Mouse (Mus musculus) telencephalon, adult 2 months (tissue): ENCODE results near the gene Vmn1r200.

Source experiments
- DNase-seq: peaks from one replicate; pipeline ENCODE4 v3.0.0-alpha.2; 2011; ENCODE audit warnings: low read depth, low spot score

The Vmn1r200 gene

DNA sequence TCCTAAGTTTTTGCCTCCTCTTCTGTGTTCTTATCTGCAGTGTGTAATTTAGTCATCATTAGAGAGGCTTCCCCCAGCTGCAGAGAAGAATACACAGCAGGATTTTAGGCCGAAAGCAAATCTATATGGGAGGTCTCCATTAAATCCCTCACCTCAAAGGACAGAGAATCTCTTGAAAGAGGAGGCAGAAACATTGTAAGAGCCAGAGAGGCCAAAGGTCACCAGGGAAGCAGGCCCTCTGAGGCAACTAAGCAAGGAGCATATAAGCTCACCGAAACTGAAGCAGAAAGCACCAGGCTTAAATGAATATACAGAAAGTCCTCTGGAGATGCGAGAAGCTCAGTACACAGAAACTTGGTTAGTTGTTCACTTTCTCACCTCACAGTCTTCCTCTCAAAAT lies at the start of gene Vmn1r200:
Gene Vmn1r200, plus strand, starts transcription at position 301 of the 400 bp plus-strand sequence.
- DNase-seq, result no peak

DNA sequence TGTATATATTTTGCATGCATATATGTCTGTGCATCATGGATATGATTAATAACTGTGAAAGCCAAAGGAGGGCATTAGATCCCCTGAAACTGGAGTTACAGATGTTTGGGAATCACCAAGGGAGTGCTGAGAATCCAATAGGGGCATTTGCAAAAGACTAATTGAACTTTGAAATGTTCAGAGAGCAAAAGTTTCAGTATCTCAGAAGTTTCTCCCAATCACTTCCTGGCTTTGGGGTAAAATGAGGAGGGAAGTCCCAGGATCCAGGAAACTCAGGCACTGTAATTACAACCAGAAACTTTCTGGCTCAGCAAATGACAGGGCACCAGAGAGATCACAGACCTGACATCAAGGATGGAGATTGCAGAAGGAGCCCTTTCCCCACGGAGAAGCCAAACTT lies 40.1 kb upstream of the Vmn1r200 start, which contains the start of gene Vmn1r198:
Gene Vmn1r198, plus strand, starts transcription at position 301 of the 400 bp plus-strand sequence.
- DNase-seq, result no peak

DNA sequence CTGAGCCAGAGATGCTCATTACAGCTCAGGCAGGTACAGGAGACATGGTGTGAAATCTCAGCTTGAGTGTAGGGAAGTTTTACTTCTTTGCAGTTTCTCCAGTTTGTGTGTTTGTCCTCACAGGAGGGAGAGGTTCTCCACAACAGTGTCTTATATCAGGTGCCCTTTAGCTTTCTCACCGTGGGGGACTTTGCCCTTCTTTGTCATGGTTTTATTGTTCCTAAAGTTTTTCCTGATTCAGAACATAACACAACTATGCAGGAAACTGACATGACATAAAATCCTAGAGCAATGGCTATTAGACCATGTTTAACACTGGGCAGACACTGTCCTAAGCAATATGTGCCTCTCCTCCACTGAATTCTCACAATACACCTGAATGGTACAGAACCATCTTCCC lies 39.4 kb upstream of the Vmn1r200 start:
- no peak for DNase-seq

DNA sequence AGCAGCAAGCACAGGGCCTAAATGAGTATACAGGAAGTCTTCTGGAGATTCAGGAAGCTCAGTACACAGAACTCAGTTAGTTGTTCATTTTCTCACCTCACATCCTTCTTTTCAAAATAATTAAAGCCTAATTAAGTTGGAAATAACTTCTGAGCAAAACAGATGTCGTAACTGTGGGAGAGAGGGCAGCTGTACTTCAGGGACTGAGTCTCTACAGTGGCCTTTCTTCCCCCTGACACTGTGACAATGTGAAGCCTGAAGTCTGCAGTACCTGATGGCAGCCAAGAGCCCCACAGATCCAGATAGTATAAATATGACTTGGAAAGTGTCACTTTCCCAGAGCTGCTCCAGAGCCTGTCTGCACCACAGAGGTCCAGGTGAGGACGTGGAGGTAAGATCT lies 10.7 kb upstream of the Vmn1r200 start, which contains the start of gene Vmn1r199:
Gene Vmn1r199, plus strand, starts transcription at position 301 of the 400 bp plus-strand sequence.
- no peak for DNase-seq

DNA sequence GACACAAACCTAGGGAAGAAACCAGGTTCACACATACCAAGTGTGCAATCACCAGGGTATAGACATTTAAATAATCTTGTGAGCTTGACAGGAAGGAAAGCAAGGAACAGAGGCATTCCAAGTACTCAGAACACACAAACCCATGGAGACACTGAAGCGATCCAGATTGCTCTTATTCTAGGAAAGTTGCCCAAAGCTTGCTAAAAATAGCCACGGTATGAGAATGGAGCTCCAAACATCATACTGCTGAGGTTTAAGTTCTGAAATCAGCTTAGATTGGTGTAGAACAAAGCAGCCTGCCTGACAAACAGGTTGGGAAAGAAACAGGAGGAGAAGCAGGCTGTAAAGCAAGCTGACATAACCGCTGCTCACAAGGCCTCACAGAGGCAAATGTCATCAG lies 9.0 kb upstream of the Vmn1r200 start:
- peak; percentile 78 for DNase-seq

DNA sequence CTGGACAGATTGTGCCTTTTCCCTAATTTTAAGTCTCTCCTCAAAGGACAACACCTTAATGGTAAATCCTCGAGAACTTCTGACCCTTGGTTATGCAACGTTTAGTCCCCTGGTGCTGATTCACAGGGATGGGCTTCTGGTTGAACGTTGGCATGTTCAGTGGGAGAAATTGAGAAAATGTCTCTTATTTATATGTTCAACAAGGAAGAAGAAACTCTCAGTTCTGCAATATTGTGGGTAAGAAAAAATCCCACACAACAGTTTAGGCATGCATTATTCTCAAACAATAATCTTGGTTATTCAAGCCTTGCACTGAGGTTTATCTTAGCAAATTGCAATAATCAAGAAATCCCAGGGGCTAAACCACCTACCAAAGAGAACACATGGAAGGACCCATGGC lies 6.8 kb upstream of the Vmn1r200 start:
- no peak for DNase-seq

DNA sequence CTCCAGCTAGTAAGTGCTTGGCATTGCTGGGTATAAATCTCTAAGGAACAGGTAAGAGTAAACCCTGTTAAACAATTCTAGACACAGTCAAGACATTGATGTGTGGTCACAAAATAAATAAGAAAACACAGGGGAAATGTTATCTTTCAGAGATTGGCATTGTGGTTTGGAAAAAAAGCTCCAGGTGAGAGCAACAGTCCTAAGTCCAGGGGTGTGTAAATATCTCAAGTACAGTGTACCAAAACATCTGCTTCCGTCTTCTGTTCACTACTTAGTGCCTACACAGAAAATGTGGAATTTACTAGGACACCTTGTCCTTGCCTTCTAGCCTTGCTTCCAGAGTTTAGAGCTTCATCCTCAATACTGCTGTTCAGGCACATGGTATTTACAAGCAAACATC lies 3.1 kb upstream of the Vmn1r200 start:
- no peak for DNase-seq

DNA sequence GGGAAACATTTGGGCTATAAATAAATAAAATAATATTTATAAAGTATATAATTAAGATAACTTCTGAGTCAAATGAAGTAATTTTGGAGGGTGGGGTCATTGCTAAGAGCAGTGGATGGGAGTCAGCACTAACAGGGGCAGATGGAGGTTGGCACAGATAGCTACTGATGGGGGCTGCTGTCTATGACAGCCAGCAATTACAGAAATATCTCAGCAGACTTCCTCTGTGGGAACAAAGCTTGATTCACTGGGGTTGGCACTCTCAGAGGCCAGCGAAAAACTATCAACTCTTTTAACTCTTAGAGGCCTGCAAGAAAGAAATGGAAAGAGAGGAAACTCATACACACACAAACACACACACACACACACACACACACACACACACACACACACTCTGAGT lies 12.8 kb downstream of the Vmn1r200 start:
- DNase-seq, result peak; percentile 9
